Mouse (Mus musculus): ENCODE measurements at regions not wholly inside any gene's neighbourhood (a gene's known extent, or its start where the extent isn't known, plus 50 kb on each side); places are given as distances from the start of the nearest gene placed in this dataset.

DNA sequence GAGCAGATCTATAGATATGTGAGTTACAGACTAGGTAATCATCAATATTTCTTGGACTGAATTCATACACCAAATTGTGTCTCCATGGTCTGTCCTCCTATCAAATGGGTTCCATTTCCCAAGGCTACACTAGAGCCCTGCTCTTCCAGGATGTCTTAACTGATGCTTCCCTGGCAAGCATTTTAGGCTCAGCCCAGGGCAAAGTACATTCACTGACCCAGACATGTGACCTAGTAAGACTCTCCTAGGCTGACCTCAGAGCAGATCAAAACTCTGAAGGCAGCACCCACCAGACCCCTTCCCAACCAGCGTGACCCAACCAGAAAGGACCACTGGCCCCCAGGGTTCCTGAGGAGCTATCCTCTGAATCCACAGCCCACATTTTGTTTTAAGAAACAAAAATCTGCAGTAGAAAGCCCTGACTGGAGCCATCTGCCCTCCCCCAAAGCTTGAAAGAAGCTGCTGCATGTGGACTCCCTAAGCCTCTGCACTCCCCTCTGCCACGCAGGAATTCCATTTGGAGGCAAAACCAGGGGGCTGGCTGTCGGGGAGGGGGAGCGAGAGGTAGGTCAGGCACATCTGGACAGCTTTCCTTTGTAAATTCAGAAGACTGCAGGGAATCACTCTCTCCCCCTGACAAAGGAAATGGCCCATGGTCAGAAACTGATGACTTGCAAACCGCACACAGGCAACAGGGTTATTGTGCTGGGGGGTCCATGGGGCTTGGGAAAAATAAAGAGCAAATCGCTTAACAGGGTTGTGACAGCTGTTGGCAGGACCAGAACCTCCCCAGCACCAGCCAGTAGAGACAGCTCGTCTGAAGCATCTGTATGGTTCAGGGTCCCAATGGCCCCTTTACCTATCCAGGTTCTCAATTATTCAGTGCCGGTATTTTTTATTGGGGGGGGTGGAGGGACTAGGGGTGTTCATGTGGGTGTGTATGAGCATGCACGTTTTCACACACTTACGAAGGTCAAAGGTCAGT is 182.0 kb upstream of the Usp24 start:
- Histone ChIP-seq H3ac (ENCODE audit: control insufficient read depth, insufficient read length) (no peak overlapping the region), H3K79me2 (ENCODE audit: control insufficient read depth, insufficient read depth) (no peaks in the 10 kb centered on the region), H3K36me3 (ENCODE audit: control insufficient read depth, insufficient read depth) (no peaks in the 10 kb centered on the region), H3K4me3 (no peak overlapping the region), H3K27me3 (ENCODE audit: control insufficient read depth, insufficient read depth, insufficient read length) (no peaks in the 10 kb centered on the region), H3K4me2 (ENCODE audit: low read depth) (no peak overlapping the region)
- no peak for TF ChIP-seq MYOD1 (IDR thresholded peaks at IDR 0.05; ENCODE audit: control insufficient read depth in 1 of 3, insufficient read length in 2 of 3, low read depth in 2 of 3)
- TF ChIP-seq POLR2A (IDR thresholded peaks at IDR 0.05; ENCODE audit: insufficient read length, low read depth) = no peak
- no peak for TF ChIP-seq REST (IDR thresholded peaks at IDR 0.05; ENCODE audit: insufficient read depth, insufficient read length)
- no peak for TF ChIP-seq POLR2AphosphoS2 (IDR thresholded peaks at IDR 0.05; ENCODE audit: insufficient read length, low read depth)
- TF ChIP-seq MAX (IDR thresholded peaks at IDR 0.05; ENCODE audit: low read depth) = no peak
- TF ChIP-seq CEBPB (IDR thresholded peaks at IDR 0.05; ENCODE audit: insufficient read depth, poor library complexity, severe bottlenecking) = no peak
- no peak for TF ChIP-seq MYOG (IDR thresholded peaks at IDR 0.05; ENCODE audit: control insufficient read depth in 1 of 3, insufficient read depth in 1 of 3, insufficient read length in 2 of 3, low read depth in 2 of 3)
- no peak for TF ChIP-seq E2F4 (IDR thresholded peaks at IDR 0.05; ENCODE audit: insufficient read depth)
- no peak for TF ChIP-seq SRF (IDR thresholded peaks at IDR 0.05; ENCODE audit: control insufficient read depth, insufficient read length, low read depth)
- no peak for TF ChIP-seq TCF3 (IDR thresholded peaks at IDR 0.05; ENCODE audit: insufficient read length, low read depth)
- TF ChIP-seq TCF12 (IDR thresholded peaks at IDR 0.05; ENCODE audit: insufficient read depth, poor library complexity, severe bottlenecking) = no peak
- no peak for TF ChIP-seq USF1 (IDR thresholded peaks at IDR 0.05; ENCODE audit: low read depth)

GRCm38 (mm10) chr4:106142741-106143140 is 173.3 kb upstream of the Usp24 start:
- TF ChIP-seq USF1 (IDR thresholded peaks at IDR 0.05; ENCODE audit: low read depth) (no peak), TCF3 (IDR thresholded peaks at IDR 0.05; ENCODE audit: insufficient read length, low read depth) (no peak), POLR2A (IDR thresholded peaks at IDR 0.05; ENCODE audit: insufficient read length, low read depth) (no peak), MYOG (IDR thresholded peaks at IDR 0.05; ENCODE audit: control insufficient read depth in 1 of 3, insufficient read depth in 1 of 3, insufficient read length in 2 of 3, low read depth in 2 of 3) (no peak), TCF12 (IDR thresholded peaks at IDR 0.05; ENCODE audit: insufficient read depth, poor library complexity, severe bottlenecking) (no peak), SRF (IDR thresholded peaks at IDR 0.05; ENCODE audit: control insufficient read depth, insufficient read length, low read depth) (no peak), E2F4 (IDR thresholded peaks at IDR 0.05; ENCODE audit: insufficient read depth) (no peak), MAX (IDR thresholded peaks at IDR 0.05; ENCODE audit: low read depth) (no peak), REST (IDR thresholded peaks at IDR 0.05; ENCODE audit: insufficient read depth, insufficient read length) (no peak), CEBPB (IDR thresholded peaks at IDR 0.05; ENCODE audit: insufficient read depth, poor library complexity, severe bottlenecking) (no peak), MYOD1 (IDR thresholded peaks at IDR 0.05; ENCODE audit: control insufficient read depth in 1 of 3, insufficient read length in 2 of 3, low read depth in 2 of 3) (no peak), POLR2AphosphoS2 (IDR thresholded peaks at IDR 0.05; ENCODE audit: insufficient read length, low read depth) (no peak)
- Histone ChIP-seq H3ac (ENCODE audit: control insufficient read depth, insufficient read length) (no peak overlapping the region), H3K4me3 (no peak overlapping the region), H3K79me2 (ENCODE audit: control insufficient read depth, insufficient read depth) (no peaks in the 10 kb centered on the region), H3K36me3 (ENCODE audit: control insufficient read depth, insufficient read depth) (no peaks in the 10 kb centered on the region), H3K27me3 (ENCODE audit: control insufficient read depth, insufficient read depth, insufficient read length) (no peaks in the 10 kb centered on the region), H3K4me2 (ENCODE audit: low read depth) (no peak overlapping the region)

DNA sequence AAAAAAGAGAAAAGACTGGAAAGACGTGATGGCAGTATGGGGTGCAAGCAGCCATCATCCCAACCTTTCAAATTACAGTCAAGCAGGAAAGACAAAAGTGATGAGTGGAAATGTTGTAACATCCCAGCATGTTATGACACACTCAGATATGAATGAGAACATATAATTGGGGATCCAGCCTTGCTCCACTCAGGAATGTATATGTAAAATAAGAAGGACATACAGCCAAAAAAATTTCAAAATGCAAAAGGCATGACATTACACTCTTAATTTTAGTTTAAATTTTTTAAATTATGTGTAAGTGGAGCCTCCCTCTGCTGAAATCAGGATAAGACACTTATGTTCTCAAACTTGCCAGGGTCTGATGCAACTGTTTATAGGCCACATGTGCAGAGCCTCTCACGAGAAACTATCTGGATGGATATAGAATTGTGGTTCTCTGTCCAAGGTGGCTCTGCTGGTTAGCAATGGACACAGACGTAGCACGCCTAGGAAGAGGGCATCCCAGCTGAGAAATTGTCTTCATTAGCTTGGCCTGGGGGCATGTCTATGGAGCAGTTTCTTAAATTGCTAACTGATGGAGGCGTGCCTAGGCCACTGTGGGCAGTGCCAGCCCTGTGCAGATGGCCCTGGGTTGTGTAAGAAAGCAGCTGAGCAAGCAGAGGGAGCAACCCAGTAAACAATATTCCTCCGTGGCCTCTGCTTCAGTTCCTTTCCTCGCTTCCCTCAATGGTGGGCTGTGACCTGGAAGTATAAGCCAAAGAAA is 171.5 kb upstream of the Usp24 start:
- H3ac ChIP-seq (ENCODE audit: control insufficient read depth, insufficient read length) = no peak overlapping the region
- H3K27me3 ChIP-seq (ENCODE audit: control insufficient read depth, insufficient read depth, insufficient read length) = no peaks in the 10 kb centered on the region
- no peak overlapping the region for H3K4me3 ChIP-seq
- no peaks in the 10 kb centered on the region for H3K79me2 ChIP-seq (ENCODE audit: control insufficient read depth, insufficient read depth)
- H3K36me3 ChIP-seq (ENCODE audit: control insufficient read depth, insufficient read depth) = no peaks in the 10 kb centered on the region
- TF ChIP-seq SRF (IDR thresholded peaks at IDR 0.05; ENCODE audit: control insufficient read depth, insufficient read length, low read depth) (no peak), MYOG (IDR thresholded peaks at IDR 0.05; ENCODE audit: control insufficient read depth in 1 of 3, insufficient read depth in 1 of 3, insufficient read length in 2 of 3, low read depth in 2 of 3) (peak in 1 of 3 experiments; percentile 35), CEBPB (IDR thresholded peaks at IDR 0.05; ENCODE audit: insufficient read depth, poor library complexity, severe bottlenecking) (no peak), USF1 (IDR thresholded peaks at IDR 0.05; ENCODE audit: low read depth) (no peak)
- no peak overlapping the region for H3K4me2 ChIP-seq (ENCODE audit: low read depth)

- Histone ChIP-seq H3ac (ENCODE audit: control insufficient read depth, insufficient read length) (no peak overlapping the region), H3K27me3 (ENCODE audit: control insufficient read depth, insufficient read depth, insufficient read length) (no peaks in the 10 kb centered on the region), H3K4me3 (no peak overlapping the region), H3K36me3 (ENCODE audit: control insufficient read depth, insufficient read depth) (no peaks in the 10 kb centered on the region), H3K4me2 (ENCODE audit: low read depth) (no peak overlapping the region), H3K79me2 (ENCODE audit: control insufficient read depth, insufficient read depth) (no peaks in the 10 kb centered on the region)
- no peak for TF ChIP-seq SRF (IDR thresholded peaks at IDR 0.05; ENCODE audit: control insufficient read depth, insufficient read length, low read depth)
- no peak for TF ChIP-seq TCF12 (IDR thresholded peaks at IDR 0.05; ENCODE audit: insufficient read depth, poor library complexity, severe bottlenecking)
- TF ChIP-seq REST (IDR thresholded peaks at IDR 0.05; ENCODE audit: insufficient read depth, insufficient read length) = no peak
- no peak for TF ChIP-seq TCF3 (IDR thresholded peaks at IDR 0.05; ENCODE audit: insufficient read length, low read depth)
- no peak for TF ChIP-seq E2F4 (IDR thresholded peaks at IDR 0.05; ENCODE audit: insufficient read depth)
- TF ChIP-seq POLR2AphosphoS2 (IDR thresholded peaks at IDR 0.05; ENCODE audit: insufficient read length, low read depth) = no peak
- no peak for TF ChIP-seq USF1 (IDR thresholded peaks at IDR 0.05; ENCODE audit: low read depth)
- no peak for TF ChIP-seq MYOG (IDR thresholded peaks at IDR 0.05; ENCODE audit: control insufficient read depth in 1 of 3, insufficient read depth in 1 of 3, insufficient read length in 2 of 3, low read depth in 2 of 3)
- TF ChIP-seq POLR2A (IDR thresholded peaks at IDR 0.05; ENCODE audit: insufficient read length, low read depth) = no peak
- TF ChIP-seq CEBPB (IDR thresholded peaks at IDR 0.05; ENCODE audit: insufficient read depth, poor library complexity, severe bottlenecking) = no peak
- TF ChIP-seq MAX (IDR thresholded peaks at IDR 0.05; ENCODE audit: low read depth) = no peak
- TF ChIP-seq MYOD1 (IDR thresholded peaks at IDR 0.05; ENCODE audit: control insufficient read depth in 1 of 3, insufficient read length in 2 of 3, low read depth in 2 of 3) = no peak
Measured at GRCm38 (mm10) chr4:106146919-106147460, 169.0 kb upstream of the Usp24 start.

Measured in myocyte (in vitro differentiated cells).